Mouse (Mus musculus): Measurements from ENCODE around the gene Stard9. TPM values are rescaled to one million over a fixed set of nuclear protein-coding genes. Genes with fewer than 3 reads are reported as not detected.

Gene Stard9
- polyA plus RNA-seq, 1 experiment from 2014 or later: 3.6 TPM

Other genes with a start within 250 kb of the Stard9 start
- 11.2 and 11.5 TPM in 2 replicates for gene Ganc, start 225.2 kb upstream of the Stard9 start, polyA plus RNA-seq (2015; fragmentation: Nextera tagmentation; extraction: Ambion mirVana)
- gene Tmem87a, start 225.0 kb upstream of the Stard9 start, polyA plus RNA-seq (2015; fragmentation: Nextera tagmentation; extraction: Ambion mirVana): 5.4 and 7.7 TPM in 2 replicates
- 4.3 and 5.8 TPM in 2 replicates for gene Capn3, start 173.1 kb upstream of the Stard9 start, polyA plus RNA-seq (2015; fragmentation: Nextera tagmentation; extraction: Ambion mirVana)
- gene Zfp106, start 65.3 kb upstream of the Stard9 start, polyA plus RNA-seq (2015; fragmentation: Nextera tagmentation; extraction: Ambion mirVana): 35.8 and 47.4 TPM in 2 replicates
- gene Snap23, start 61.5 kb upstream of the Stard9 start, polyA plus RNA-seq (2015; fragmentation: Nextera tagmentation; extraction: Ambion mirVana): 46.1 and 53.8 TPM in 2 replicates
- gene Haus2, start 19.7 kb upstream of the Stard9 start, polyA plus RNA-seq (2015; fragmentation: Nextera tagmentation; extraction: Ambion mirVana): 17.7 and 19.3 TPM in 2 replicates
- 22.5 and 25.7 TPM in 2 replicates for gene Lrrc57, start 19.6 kb upstream of the Stard9 start, polyA plus RNA-seq (2015; fragmentation: Nextera tagmentation; extraction: Ambion mirVana)
- gene Cdan1, start 221.0 kb downstream of the Stard9 start, polyA plus RNA-seq (2015; fragmentation: Nextera tagmentation; extraction: Ambion mirVana): 4.4 and 6.9 TPM in 2 replicates
- gene Ttbk2, start 221.5 kb downstream of the Stard9 start, polyA plus RNA-seq (2015; fragmentation: Nextera tagmentation; extraction: Ambion mirVana): 2.1 and 2.2 TPM in 2 replicates